21 mouse cellular contexts compared by ENCODE assay signal in genomic region chr2:162251272-162251671, GRCm38 (mm10).
DNase-seq lines count a peak whose midpoint lies in the region; ATAC-seq lines count a peak whose summit lies in the region.
"Had no signal": no experiment of that assay in that cellular context is flagged by ENCODE, and none has a peak within 500 bp of the region (broad histone marks: within the 10 kb centered on the region; RNA-seq: fewer than 3 reads in every experiment).

No protein-coding gene starts in this region.

- H3K27me3 ChIP-seq in heart, embryonic 10.5 days (ENCODE audit: insufficient read depth, poor library complexity, severe bottlenecking), result no peaks in the 10 kb centered on the region
- no peaks in the 10 kb centered on the region for H3K27me3 ChIP-seq in heart, embryonic 12.5 days (replicated peaks)
- H3K27me3 ChIP-seq in neural tube, embryonic 13.5 days, result no peaks in the 10 kb centered on the region
- H3K27me3 ChIP-seq in neural tube, embryonic 15.5 days (replicated peaks), result no peaks in the 10 kb centered on the region
- H3K27me3 ChIP-seq: embryonic facial prominence, embryonic 13.5 days; embryonic facial prominence, embryonic 15.5 days; forebrain, embryonic 13.5 days had no signal

- peak; percentile 50 for DNase-seq in heart, embryonic 10.5 days (ENCODE audit: low spot score)
- DNase-seq in neural tube, embryonic 10.5 days (ENCODE audit: extremely low spot score, low spot score), result no peak
- DNase-seq in kidney, adult 18-20 months, result no peak
- DNase-seq: adrenal gland, adult 2 months; adrenal gland, postnatal 10 days; adrenal gland, postnatal 25 days; cerebellum, adult 11 months; cerebellum, adult 18-20 months; cerebellum, adult 8-10 months; cerebellum, adult 9-11 months; cerebellum, postnatal 14 days; cerebellum, postnatal 36 days; embryo, embryonic 11 days had no signal

- H3K9ac ChIP-seq in heart, embryonic 12.5 days, result no peak overlapping the region
- no peak overlapping the region for H3K9ac ChIP-seq in neural tube, embryonic 13.5 days
- H3K9ac ChIP-seq in neural tube, embryonic 15.5 days (replicated peaks), result no peak overlapping the region
- H3K9ac ChIP-seq: embryonic facial prominence, embryonic 13.5 days; embryonic facial prominence, embryonic 15.5 days; forebrain, embryonic 13.5 days had no signal

- H3K36me3 ChIP-seq in heart, embryonic 10.5 days, result no peaks in the 10 kb centered on the region
- no peaks in the 10 kb centered on the region for H3K36me3 ChIP-seq in heart, embryonic 12.5 days
- no peaks in the 10 kb centered on the region for H3K36me3 ChIP-seq in neural tube, embryonic 13.5 days
- H3K36me3 ChIP-seq in neural tube, embryonic 15.5 days, result no peaks in the 10 kb centered on the region
- H3K36me3 ChIP-seq: embryonic facial prominence, embryonic 13.5 days; embryonic facial prominence, embryonic 15.5 days had no signal

- no peaks in the 10 kb centered on the region for H3K9me3 ChIP-seq in heart, embryonic 10.5 days
- no peaks in the 10 kb centered on the region for H3K9me3 ChIP-seq in heart, embryonic 12.5 days (replicated peaks)
- H3K9me3 ChIP-seq in neural tube, embryonic 13.5 days, result no peaks in the 10 kb centered on the region
- H3K9me3 ChIP-seq in neural tube, embryonic 15.5 days (replicated peaks), result no peaks in the 10 kb centered on the region
- H3K9me3 ChIP-seq: embryonic facial prominence, embryonic 13.5 days; embryonic facial prominence, embryonic 15.5 days; forebrain, embryonic 13.5 days had no signal

- H3K27ac ChIP-seq in heart, embryonic 10.5 days, result no peak overlapping the region
- H3K27ac ChIP-seq in heart, embryonic 12.5 days (ENCODE audit: poor library complexity, severe bottlenecking), result no peak overlapping the region
- H3K27ac ChIP-seq in neural tube, embryonic 13.5 days (replicated peaks), result peak overlapping the region; percentile 46; the same call in 1 of the 2 replicates
- peak overlapping the region; percentile 51; the same call in 1 of the 2 replicates for H3K27ac ChIP-seq in neural tube, embryonic 15.5 days (replicated peaks)
- H3K27ac ChIP-seq: embryonic facial prominence, embryonic 13.5 days; embryonic facial prominence, embryonic 15.5 days; forebrain, embryonic 13.5 days had no signal

- 80% methylated on average over 2 of the region's 2 CpGs for WGBS in heart, embryonic 10.5 days
- WGBS in heart, embryonic 12.5 days, result 60% methylated on average over 2 of the region's 2 CpGs
- WGBS in neural tube, embryonic 13.5 days, result 50% methylated on average over 2 of the region's 2 CpGs
- WGBS in neural tube, embryonic 15.5 days, result 23% methylated on average over 2 of the region's 2 CpGs

- H3K4me3 ChIP-seq in heart, embryonic 10.5 days, result no peak overlapping the region
- no peak overlapping the region for H3K4me3 ChIP-seq in heart, embryonic 12.5 days
- H3K4me3 ChIP-seq in neural tube, embryonic 13.5 days, result no peak overlapping the region
- no peak overlapping the region for H3K4me3 ChIP-seq in neural tube, embryonic 15.5 days (replicated peaks)
- H3K4me3 ChIP-seq: embryonic facial prominence, embryonic 13.5 days; embryonic facial prominence, embryonic 15.5 days; erythroblast, embryonic 14.5 days; forebrain, embryonic 13.5 days had no signal

- no peak overlapping the region for H3K4me2 ChIP-seq in heart, embryonic 12.5 days
- H3K4me2 ChIP-seq in neural tube, embryonic 13.5 days, result no peak overlapping the region
- H3K4me2 ChIP-seq in neural tube, embryonic 15.5 days, result no peak overlapping the region
- H3K4me2 ChIP-seq: embryonic facial prominence, embryonic 13.5 days; embryonic facial prominence, embryonic 15.5 days; forebrain, embryonic 13.5 days had no signal

- no peaks in the 10 kb centered on the region for H3K4me1 ChIP-seq in heart, embryonic 10.5 days
- H3K4me1 ChIP-seq in heart, embryonic 12.5 days (replicated peaks), result no peaks in the 10 kb centered on the region
- H3K4me1 ChIP-seq in neural tube, embryonic 13.5 days (replicated peaks), result peaks cover 13% of the 10 kb centered on the region; the same call in 1 of the 2 replicates
- H3K4me1 ChIP-seq in neural tube, embryonic 15.5 days, result peaks cover 8% of the 10 kb centered on the region
- H3K4me1 ChIP-seq: embryonic facial prominence, embryonic 13.5 days; embryonic facial prominence, embryonic 15.5 days; forebrain, embryonic 13.5 days had no signal

- no peak for ATAC-seq in heart, embryonic 12.5 days (ENCODE audit: insufficient number of reproducible peaks, low FRiP score)
- ATAC-seq in neural tube, embryonic 13.5 days (ENCODE audit: low read depth), result peak; percentile 74; the same call in 1 of the 2 replicates
- peak; percentile 63; the same call in 1 of the 2 replicates for ATAC-seq in neural tube, embryonic 15.5 days (ENCODE audit: low FRiP score)
- ATAC-seq: forebrain, embryonic 13.5 days; forebrain, embryonic 16.5 days had no signal

Comparison
In these comparisons a context has a peak if more than half of its experiments do, and no peak if none do; other contexts are left out.
1. H3K27ac ChIP-seq: peak in neural tube, embryonic 13.5 days (single experiment) and neural tube, embryonic 15.5 days (single experiment); none in heart, embryonic 10.5 days (single experiment) and heart, embryonic 12.5 days (single experiment).